Mouse (Mus musculus) hindbrain, embryonic 14.5 days (tissue): ENCODE measurements at regions not wholly inside any gene's neighbourhood (a gene's known extent, or its start where the extent isn't known, plus 50 kb on each side); places are given as distances from the start of the nearest gene placed in this dataset.

Experiments
- ATAC-seq: fragments of 200-750 bp; cut with Nextera tagmentation; 2 replicates; pipeline ENCODE4 v1.8.0; 2017; ENCODE audit warnings: moderate number of reproducible peaks, mild to moderate bottlenecking, moderate TSS enrichment, moderate library complexity; ENCODE audit not compliant: low FRiP score
- DNase-seq: peaks from one replicate; pipeline ENCODE4 v3.0.0-alpha.2; 2015; ENCODE audit warnings: low spot score
- H3K27ac ChIP-seq: fragments of 300-500 bp; sonication (generic); 2 replicates; pipeline ENCODE4 v1.5.1; 2014; ENCODE audit warnings: mild to moderate bottlenecking, moderate library complexity
- H3K27me3 ChIP-seq: fragments of 300-500 bp; sonication (generic); 2 replicates; pipeline ENCODE4 v1.6.1; 2014; ENCODE audit warnings: mild to moderate bottlenecking, low read length, mixed read lengths; ENCODE audit not compliant: control insufficient read depth, insufficient read depth
- H3K36me3 ChIP-seq: fragments of 300-500 bp; sonication (generic); replicated peaks from 2 replicates; pipeline ENCODE4 v1.6.1; 2014; ENCODE audit not compliant: control insufficient read depth, insufficient read depth
- H3K4me1 ChIP-seq: fragments of 300-500 bp; sonication (generic); replicated peaks from 2 replicates; pipeline ENCODE4 v1.6.1; 2014; ENCODE audit warnings: antibody characterized with exemption, low read length, mixed read lengths; ENCODE audit not compliant: control insufficient read depth, insufficient read depth
- H3K4me2 ChIP-seq: fragments of 300-500 bp; sonication (generic); replicated peaks from 2 replicates; pipeline ENCODE4 v1.6.1; 2014; ENCODE audit warnings: mild to moderate bottlenecking, moderate library complexity
- H3K4me3 ChIP-seq: fragments of 300-500 bp; sonication (generic); replicated peaks from 2 replicates; pipeline ENCODE4 v1.5.1; 2014; ENCODE audit warnings: mild to moderate bottlenecking, low read length
- H3K9ac ChIP-seq: fragments of 300-500 bp; sonication (generic); 2 replicates; pipeline ENCODE4 v1.6.1; 2014
- H3K9me3 ChIP-seq: fragments of 300-500 bp; sonication (generic); 2 replicates; pipeline ENCODE4 v1.6.1; 2016; ENCODE audit warnings: low read length; ENCODE audit not compliant: control insufficient read depth
- WGBS: fragments of 180-500 bp; shearing (Covaris S2); extraction: QIAGEN DNeasy Blood & Tissue Kit; methylation state at CpG from one replicate; pipeline ENCODE4 v1.1.7; 2014; 5-methylcytosine and 5-hydroxymethylcytosine counted together

- Histone ChIP-seq H3K9me3 (no peaks in the 10 kb centered on the region), H3K4me2 (no peak overlapping the region), H3K9ac (no peak overlapping the region), H3K36me3 (no peaks in the 10 kb centered on the region), H3K4me3 (no peak overlapping the region), H3K4me1 (no peaks in the 10 kb centered on the region), H3K27me3 (no peaks in the 10 kb centered on the region), H3K27ac (no peak overlapping the region)
- WGBS, result 65% methylated on average over 2 of the region's 2 CpGs
- DNase-seq (no peak), ATAC-seq (no peak)
Observed at GRCm38 (mm10) chrX:22698179-22698578, 666.7 kb downstream of the Klhl13 start.

GRCm38 (mm10) chrX:22657722-22658342 lies 707.0 kb downstream of the Klhl13 start:
- ATAC-seq (no peak), DNase-seq (no peak)
- H3K4me3 ChIP-seq, result no peak overlapping the region
- H3K4me1 ChIP-seq, result no peaks in the 10 kb centered on the region
- no peak overlapping the region for H3K9ac ChIP-seq
- no peaks in the 10 kb centered on the region for H3K36me3 ChIP-seq
- WGBS, result 51% methylated on average over 3 of the region's 3 CpGs
- H3K27me3 ChIP-seq, result no peaks in the 10 kb centered on the region
- H3K27ac ChIP-seq, result no peak overlapping the region
- no peak overlapping the region for H3K4me2 ChIP-seq
- H3K9me3 ChIP-seq, result no peaks in the 10 kb centered on the region
